Mouse (Mus musculus): ENCODE measurements around the gene Gata3.

Gata3 gene

GRCm38 (mm10) chr2:9889651-9890183, at the start of gene Gata3:
TSS of gene Gata3 (minus strand) at chr2:9890034.
- DNase-seq: peak; percentile 16

GRCm38 (mm10) chr2:9939250-9939649, 49.4 kb upstream of the Gata3 start:
- no peak for DNase-seq

- peak; percentile 40 for DNase-seq
These were observed 46.1 kb upstream of the Gata3 start for GRCm38 (mm10) chr2:9935965-9936364.

GRCm38 (mm10) chr2:9926905-9927283, 37.1 kb upstream of the Gata3 start:
- DNase-seq: no peak

- DNase-seq: peak; percentile 19
These were observed 36.5 kb upstream of the Gata3 start for GRCm38 (mm10) chr2:9926194-9926904.

- DNase-seq: no peak
These were observed 29.0 kb upstream of the Gata3 start for GRCm38 (mm10) chr2:9918691-9919471.

GRCm38 (mm10) chr2:9917602-9918001, 27.8 kb upstream of the Gata3 start:
- DNase-seq: no peak

GRCm38 (mm10) chr2:9905995-9906394, 16.2 kb upstream of the Gata3 start:
- peak; percentile 24 for DNase-seq

- DNase-seq: no peak
These were observed 14.2 kb upstream of the Gata3 start for GRCm38 (mm10) chr2:9903854-9904560.

GRCm38 (mm10) chr2:9897846-9898245, 8.0 kb upstream of the Gata3 start:
- DNase-seq: peak; percentile 47

- peak; percentile 44 for DNase-seq
These were observed 6.4 kb upstream of the Gata3 start for GRCm38 (mm10) chr2:9896097-9896770.

GRCm38 (mm10) chr2:9894836-9895593, 5.2 kb upstream of the Gata3 start:
- DNase-seq: peak; percentile 43

GRCm38 (mm10) chr2:9893272-9893953, 3.6 kb upstream of the Gata3 start:
- DNase-seq: peak; percentile 30

- peak; percentile 21 for DNase-seq
These were observed 2.7 kb upstream of the Gata3 start for GRCm38 (mm10) chr2:9892541-9892940.

GRCm38 (mm10) chr2:9890906-9891305, 1.1 kb upstream of the Gata3 start:
- peak; percentile 12 for DNase-seq

- DNase-seq: no peak
These were observed 417 bp upstream of the Gata3 start for GRCm38 (mm10) chr2:9890251-9890650.

GRCm38 (mm10) chr2:9888913-9889650, 752 bp downstream of the Gata3 start, which contains the start of gene 9230102O04Rik:
TSS of gene 9230102O04Rik (minus strand) at chr2:9889540.
- DNase-seq: peak; percentile 65

- DNase-seq: peak; percentile 42
These were observed 2.2 kb downstream of the Gata3 start for GRCm38 (mm10) chr2:9887636-9888035.

GRCm38 (mm10) chr2:9886921-9887610, 2.8 kb downstream of the Gata3 start:
- DNase-seq: peak; percentile 9

GRCm38 (mm10) chr2:9886031-9886430, 3.8 kb downstream of the Gata3 start:
- peak; percentile 16 for DNase-seq
